Mouse (Mus musculus) heart, adult 2 months (tissue): ENCODE data around the gene Ankfn1. TPM values are rescaled to one million over a fixed set of nuclear protein-coding genes. Genes with fewer than 3 reads are reported as not detected.

Source experiments
- DNase-seq, 2 experiments: peaks; one replicate each; pipeline ENCODE4 v3.0.0; 2021
- H3K27ac ChIP-seq: fragments of 200-600 bp; 2 replicates; pipeline ENCODE4 v1.8.1; 2022
- H3K27me3 ChIP-seq: fragments of 200-500 bp; 2 replicates; pipeline ENCODE4 v1.6.1; 2012; ENCODE audit warnings: mild to moderate bottlenecking, low read length, inconsistent platforms, mixed read lengths; ENCODE audit not compliant: control insufficient read depth, insufficient read depth
- H3K36me3 ChIP-seq: fragments of 200-500 bp; 2 replicates; pipeline ENCODE4 v1.6.1; 2012; ENCODE audit warnings: low read length, inconsistent platforms; ENCODE audit not compliant: control insufficient read depth, insufficient read depth
- H3K4me1 ChIP-seq: fragments of 200-500 bp; 2 replicates; pipeline ENCODE4 v1.6.1; 2011; ENCODE audit warnings: low read length; ENCODE audit not compliant: control insufficient read depth, insufficient read depth
- H3K4me3 ChIP-seq: fragments of 200-600 bp; 2 replicates; pipeline ENCODE4 v1.8.1; 2022
- H3K79me2 ChIP-seq: fragments of 200-500 bp; replicated peaks from 2 replicates; pipeline ENCODE4 v1.6.1; 2012; ENCODE audit warnings: mild to moderate bottlenecking, inconsistent platforms, low read length, moderate library complexity, mixed read lengths; ENCODE audit not compliant: control insufficient read depth, insufficient read depth
- H3K9ac ChIP-seq: fragments of 200-500 bp; 2 replicates; pipeline ENCODE4 v1.6.1; 2012; ENCODE audit warnings: low read depth, mild to moderate bottlenecking, control low read depth, inconsistent platforms, low read length, mixed read lengths
- CTCF ChIP-seq: fragments of 200-600 bp; IDR thresholded peaks from 2 replicates; pipeline ENCODE4 v1.8.1; 2022; ENCODE audit warnings: antibody characterized with exemption, mild to moderate bottlenecking, moderate library complexity
- EP300 ChIP-seq: fragments of 200-500 bp; IDR thresholded peaks from 2 replicates; pipeline ENCODE4 v1.6.1; 2011; ENCODE audit warnings: low read depth, low read length, control low read depth; ENCODE audit not compliant: insufficient read depth
- POLR2A ChIP-seq: fragments of 200-500 bp; IDR thresholded peaks from 2 replicates; pipeline ENCODE4 v1.6.1; 2011; ENCODE audit warnings: mild to moderate bottlenecking, low read depth, low read length, control low read depth; ENCODE audit not compliant: insufficient read depth
- WGBS: fragments of 180-500 bp; shearing (Covaris S2); methylation state at CpG from one replicate; pipeline ENCODE4 v1.1.7; 2018; 5-methylcytosine and 5-hydroxymethylcytosine counted together
- intact Hi-C: fragments of 180-260 bp; cut with DNase I; formaldehyde crosslinking; loops from one replicate; pipeline ENCODE4 v1.15.1; 2025
- polyA plus RNA-seq: library from polyadenylated mRNA; depleted of rRNA; stranded (reverse); fragments of >200 nt; gene quantifications from 2 replicates; pipeline ENCODE4 v1.2.3, GENCODE M21; 2012
- total RNA-seq, 2 experiments: library from RNA; stranded (reverse); gene quantifications; 2 replicates each; pipeline ENCODE4 v1.2.3; 2021

Gene Ankfn1
- total and polyA plus RNA-seq, 3 experiments, result 0.14 TPM; not detected in 2

DNA sequence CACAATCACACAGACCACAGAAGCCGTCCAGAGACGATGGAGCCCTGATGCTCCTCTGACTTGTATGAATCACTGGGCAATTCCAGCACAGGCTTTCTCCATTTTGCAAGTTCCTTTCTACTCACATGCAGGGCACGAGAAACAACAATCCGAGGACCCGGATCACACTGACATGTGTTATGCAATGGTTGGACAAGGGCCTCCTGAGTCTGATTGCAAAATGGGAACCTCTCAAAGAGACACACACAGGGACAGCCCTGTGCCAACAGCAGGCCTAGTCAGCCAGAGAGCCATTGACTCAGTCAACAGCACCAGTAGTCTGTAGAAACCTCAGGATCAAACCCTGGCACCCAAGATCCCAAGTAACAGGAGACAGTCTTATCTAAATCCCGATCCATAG is 318.0 kb downstream of the Ankfn1 start:
- Histone ChIP-seq H3K9ac (no peak overlapping the region), H3K36me3 (no peaks in the 10 kb centered on the region), H3K79me2 (no peaks in the 10 kb centered on the region), H3K27me3 (no peaks in the 10 kb centered on the region), H3K4me3 (no peak overlapping the region), H3K27ac (no peak overlapping the region), H3K4me1 (no peaks in the 10 kb centered on the region)
- TF ChIP-seq CTCF (no peak), EP300 (no peak), POLR2A (no peak)
- intact Hi-C loops, result no loop called here
- DNase-seq, result peak in 1 of 2 experiments; percentile 13
- whole genome bisulfite sequencing, result 63% methylated on average over 6 of the region's 6 CpGs

GRCm38 (mm10) chr11:89455647-89456231 is 321.7 kb downstream of the Ankfn1 start:
- Histone ChIP-seq H3K27me3 (no peaks in the 10 kb centered on the region), H3K4me1 (no peaks in the 10 kb centered on the region), H3K9ac (no peak overlapping the region), H3K79me2 (no peaks in the 10 kb centered on the region), H3K27ac (no peak overlapping the region), H3K4me3 (no peak overlapping the region), H3K36me3 (no peaks in the 10 kb centered on the region)
- intact Hi-C loops, result no loop called here
- 39% methylated on average over 5 of the region's 5 CpGs for WGBS
- no peak for DNase-seq
- TF ChIP-seq CTCF (no peak), POLR2A (no peak), EP300 (no peak)

GRCm38 (mm10) chr11:89454702-89455101 is 322.8 kb downstream of the Ankfn1 start:
- Histone ChIP-seq H3K27ac (no peak overlapping the region), H3K4me1 (no peaks in the 10 kb centered on the region), H3K9ac (no peak overlapping the region), H3K36me3 (no peaks in the 10 kb centered on the region), H3K27me3 (no peaks in the 10 kb centered on the region), H3K79me2 (no peaks in the 10 kb centered on the region), H3K4me3 (no peak overlapping the region)
- TF ChIP-seq POLR2A (no peak), CTCF (no peak)
- 40% methylated on average over 4 of the region's 4 CpGs for WGBS
- intact Hi-C loops, result no loop called here
- no peak for DNase-seq

GRCm38 (mm10) chr11:89452862-89453261 is 324.6 kb downstream of the Ankfn1 start:
- WGBS, result 27% methylated on average over 2 of the region's 2 CpGs
- DNase-seq, result no peak
- Histone ChIP-seq H3K9ac (no peak overlapping the region), H3K27me3 (no peaks in the 10 kb centered on the region), H3K79me2 (no peaks in the 10 kb centered on the region), H3K27ac (no peak overlapping the region), H3K4me1 (no peaks in the 10 kb centered on the region), H3K4me3 (no peak overlapping the region), H3K36me3 (no peaks in the 10 kb centered on the region)
- intact Hi-C loops, result no loop called here
- TF ChIP-seq CTCF (no peak), EP300 (no peak), POLR2A (no peak)

GRCm38 (mm10) chr11:89450406-89450805 is 327.0 kb downstream of the Ankfn1 start:
- H3K9ac ChIP-seq, result no peak overlapping the region
- no peaks in the 10 kb centered on the region for H3K27me3 ChIP-seq
- TF ChIP-seq CTCF (no peak), POLR2A (no peak), EP300 (no peak)
- DNase-seq, result no peak
- H3K4me3 ChIP-seq, result no peak overlapping the region
- H3K79me2 ChIP-seq, result no peaks in the 10 kb centered on the region
- H3K4me1 ChIP-seq, result no peaks in the 10 kb centered on the region
- no peaks in the 10 kb centered on the region for H3K36me3 ChIP-seq
- intact Hi-C loops, result no loop called here
- no peak overlapping the region for H3K27ac ChIP-seq
- WGBS, result 82% methylated on average over 4 of the region's 4 CpGs

DNA sequence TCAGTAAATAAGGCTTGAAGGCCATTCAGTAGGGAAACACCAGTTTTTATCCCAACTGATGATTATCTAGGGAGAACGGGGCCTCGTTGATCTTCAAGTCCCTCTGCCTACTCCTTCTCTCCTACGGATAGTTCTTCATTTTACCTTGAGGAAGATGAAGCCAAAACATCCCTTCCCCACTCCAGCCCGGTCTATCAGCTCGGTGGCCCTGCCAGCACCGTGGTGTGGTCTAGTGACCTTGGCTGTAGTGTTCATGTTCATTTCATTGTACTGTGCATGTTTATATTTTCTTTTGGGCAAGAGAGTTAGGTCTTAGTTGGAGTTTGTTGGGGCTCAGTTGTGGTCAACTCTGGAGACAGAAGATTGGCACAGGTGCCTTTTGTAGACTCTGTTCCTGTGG is 328.5 kb downstream of the Ankfn1 start:
- no peaks in the 10 kb centered on the region for H3K4me1 ChIP-seq
- H3K27me3 ChIP-seq, result no peaks in the 10 kb centered on the region
- DNase-seq, result no peak
- 79% methylated on average over 6 of the region's 6 CpGs for WGBS
- no peak overlapping the region for H3K27ac ChIP-seq
- H3K79me2 ChIP-seq, result no peaks in the 10 kb centered on the region
- TF ChIP-seq EP300, result no peak
- TF ChIP-seq POLR2A, result no peak
- no peak for TF ChIP-seq CTCF
- H3K9ac ChIP-seq, result no peak overlapping the region
- no peak overlapping the region for H3K4me3 ChIP-seq
- intact Hi-C loops, result no loop called here
- no peaks in the 10 kb centered on the region for H3K36me3 ChIP-seq

GRCm38 (mm10) chr11:89447477-89447876 is 330.0 kb downstream of the Ankfn1 start:
- Histone ChIP-seq H3K9ac (no peak overlapping the region), H3K4me1 (no peaks in the 10 kb centered on the region), H3K27ac (no peak overlapping the region), H3K27me3 (no peaks in the 10 kb centered on the region), H3K36me3 (no peaks in the 10 kb centered on the region), H3K4me3 (no peak overlapping the region), H3K79me2 (no peaks in the 10 kb centered on the region)
- DNase-seq, result no peak
- WGBS, result 80% methylated on average over 12 of the region's 12 CpGs
- intact Hi-C loops, result no loop called here
- TF ChIP-seq EP300 (no peak), POLR2A (no peak), CTCF (no peak)
